Mouse (Mus musculus) MEL-GATA-1-ER (cell line): ENCODE measurements around the gene Ptbp3.
A peak's percentile ranks its signal among the peaks of the same experiment; 100 is the strongest.

Source experiments
- DNase-seq: peaks from one replicate; pipeline ENCODE4 v3.0.0-alpha.2; 2012; ENCODE audit warnings: low read depth; ENCODE audit errors: extremely low read depth

Gene Ptbp3

GRCm38 (mm10) chr4:59505481-59505880 is 43.7 kb downstream of the Ptbp3 start:
- no peak for DNase-seq

GRCm38 (mm10) chr4:59491097-59491496 is 58.1 kb downstream of the Ptbp3 start:
- DNase-seq = no peak

- no peak for DNase-seq
Measured at GRCm38 (mm10) chr4:59471306-59471705, 77.9 kb downstream of the Ptbp3 start.

GRCm38 (mm10) chr4:59465449-59465848 is 83.7 kb downstream of the Ptbp3 start:
- DNase-seq = no peak

GRCm38 (mm10) chr4:59464661-59465060 is 84.5 kb downstream of the Ptbp3 start:
- no peak for DNase-seq

GRCm38 (mm10) chr4:59462494-59462893 is 86.7 kb downstream of the Ptbp3 start:
- no peak for DNase-seq

GRCm38 (mm10) chr4:59461116-59461727 is 87.9 kb downstream of the Ptbp3 start:
- DNase-seq = no peak

- no peak for DNase-seq
Measured at GRCm38 (mm10) chr4:59459216-59459955, 89.8 kb downstream of the Ptbp3 start.

- DNase-seq = no peak
Measured at GRCm38 (mm10) chr4:59457941-59458340, 91.2 kb downstream of the Ptbp3 start.

- no peak for DNase-seq
Measured at GRCm38 (mm10) chr4:59457091-59457490, 92.1 kb downstream of the Ptbp3 start.

- no peak for DNase-seq
Measured at GRCm38 (mm10) chr4:59455465-59455864, 93.7 kb downstream of the Ptbp3 start.

- no peak for DNase-seq
Measured at GRCm38 (mm10) chr4:59454046-59454445, 95.1 kb downstream of the Ptbp3 start.

- DNase-seq = no peak
Measured at GRCm38 (mm10) chr4:59452503-59452933, 96.6 kb downstream of the Ptbp3 start.

- DNase-seq = no peak
Measured at GRCm38 (mm10) chr4:59450906-59451305, 98.3 kb downstream of the Ptbp3 start.

GRCm38 (mm10) chr4:59450234-59450854 is 98.8 kb downstream of the Ptbp3 start:
- DNase-seq = no peak

GRCm38 (mm10) chr4:59447296-59447695 is 101.9 kb downstream of the Ptbp3 start:
- no peak for DNase-seq

GRCm38 (mm10) chr4:59445516-59445915 is 103.6 kb downstream of the Ptbp3 start:
- DNase-seq = no peak

GRCm38 (mm10) chr4:59444994-59445393 is 104.2 kb downstream of the Ptbp3 start:
- DNase-seq = no peak

- DNase-seq = no peak
Measured at GRCm38 (mm10) chr4:59444085-59444484, 105.1 kb downstream of the Ptbp3 start.

- peak; percentile 70 for DNase-seq
Measured at GRCm38 (mm10) chr4:59441265-59441664, 107.9 kb downstream of the Ptbp3 start.

GRCm38 (mm10) chr4:59439960-59440359 is 109.2 kb downstream of the Ptbp3 start:
- no peak for DNase-seq

GRCm38 (mm10) chr4:59439041-59439440 is 110.1 kb downstream of the Ptbp3 start:
- DNase-seq = no peak
